Mouse (Mus musculus): Measurements from ENCODE around the gene Mfsd12.
A peak's percentile ranks its signal among the peaks of the same experiment; 100 is the strongest.

Gene Mfsd12

DNA sequence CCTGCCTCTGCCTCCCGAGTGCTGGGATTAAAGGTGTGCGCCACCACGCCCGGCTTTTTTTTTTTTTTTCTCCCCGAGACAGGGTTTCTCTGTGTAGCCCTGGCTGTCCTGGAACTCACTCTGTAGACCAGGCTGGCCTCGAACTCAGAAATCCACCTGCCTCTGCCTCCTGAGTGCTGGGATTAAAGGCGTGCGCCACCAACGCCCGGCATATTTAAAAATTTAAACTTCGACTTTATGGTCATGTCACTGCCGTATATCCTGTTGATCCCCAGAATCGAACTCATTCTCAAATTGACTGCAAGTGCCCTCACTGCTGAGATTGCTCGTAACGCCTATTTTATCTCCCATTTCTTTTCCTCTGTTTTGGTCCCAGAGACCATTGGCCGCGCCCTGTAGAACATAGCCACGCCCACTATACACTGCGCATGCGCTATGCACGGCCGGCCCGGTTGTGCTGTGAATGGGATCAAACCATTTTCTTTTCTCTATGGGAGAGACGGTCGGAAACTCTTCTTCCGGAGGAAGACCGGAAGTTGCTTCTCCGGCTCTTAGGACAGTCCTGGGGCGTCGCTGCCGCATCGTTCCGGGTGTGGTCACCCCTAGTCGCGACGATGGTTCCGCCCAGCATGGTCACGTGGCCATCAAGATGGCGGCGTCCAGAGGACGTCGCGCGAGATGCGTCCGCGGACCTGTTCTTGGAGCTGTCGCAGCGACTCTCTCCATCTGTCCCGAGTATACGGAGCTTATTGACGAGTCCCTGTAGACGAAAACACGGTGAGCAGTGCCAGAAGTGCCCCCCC, 26.7 kb downstream of the Mfsd12 start, which contains the start of the genes Dohh and Gm48551:
Gene Dohh (plus strand): TSS at position 627 of the 803 bp plus-strand sequence.
Gene Gm48551 (plus strand): TSS at position 665 of the 803 bp plus-strand sequence.
- DNase-seq (ENCODE audit: low spot score), result peak; percentile 98

- DNase-seq (ENCODE audit: low spot score), result no peak
These were observed 27.3 kb downstream of the Mfsd12 start for GRCm38 (mm10) chr10:81384605-81384982.

DNA sequence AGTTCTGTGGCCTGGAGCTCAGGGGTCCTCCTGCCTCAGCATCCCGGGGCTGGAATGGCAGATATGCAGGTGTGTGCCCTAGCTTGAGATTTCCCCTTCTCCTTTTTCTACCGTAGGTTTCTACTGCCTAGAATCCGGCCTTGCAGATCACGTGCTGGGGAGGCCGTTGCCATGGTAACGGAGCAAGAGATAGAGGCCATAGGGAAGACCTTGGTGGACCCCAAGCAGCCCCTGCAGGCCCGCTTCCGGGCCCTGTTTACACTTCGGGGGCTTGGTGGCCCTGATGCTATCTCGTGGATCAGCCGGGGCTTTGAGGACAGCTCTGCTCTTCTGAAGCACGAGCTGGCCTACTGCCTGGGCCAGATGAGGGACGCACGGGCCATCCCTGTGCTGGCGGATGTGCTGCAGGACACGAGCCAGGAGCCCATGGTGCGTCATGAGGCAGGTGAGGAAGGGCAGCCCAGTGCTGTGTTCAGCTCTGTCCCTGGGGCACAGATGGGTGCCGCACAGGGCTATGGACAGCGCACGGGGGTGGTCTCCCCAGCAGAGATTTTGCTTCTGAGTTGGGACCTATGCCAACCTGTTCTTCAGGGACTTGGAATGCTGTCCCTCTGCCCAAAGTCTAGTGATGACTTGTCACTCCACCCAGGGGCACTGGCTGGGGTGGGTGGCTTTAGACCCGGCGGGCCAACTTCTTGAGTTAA, 28.5 kb downstream of the Mfsd12 start:
- DNase-seq (ENCODE audit: low spot score), result no peak

DNA sequence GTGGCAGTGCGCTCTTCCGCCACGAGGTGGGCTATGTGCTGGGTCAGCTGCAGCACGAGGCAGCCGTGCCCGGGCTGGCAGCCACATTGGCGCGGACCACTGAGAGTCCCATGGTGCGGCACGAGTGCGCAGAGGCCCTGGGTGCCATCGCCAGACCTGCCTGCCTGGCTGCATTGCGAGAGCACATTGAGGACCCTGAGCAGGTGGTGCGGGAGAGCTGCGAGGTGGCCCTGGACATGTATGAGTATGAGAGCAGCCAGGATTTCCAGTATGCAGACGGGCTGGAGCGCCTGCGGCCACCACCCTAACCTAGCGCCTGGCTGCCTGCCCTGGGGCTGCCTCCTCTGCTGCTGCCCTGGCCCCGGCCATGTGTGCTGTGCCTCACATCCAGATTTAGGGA, 30.4 kb downstream of the Mfsd12 start:
- no peak for DNase-seq (ENCODE audit: low spot score)

DNA sequence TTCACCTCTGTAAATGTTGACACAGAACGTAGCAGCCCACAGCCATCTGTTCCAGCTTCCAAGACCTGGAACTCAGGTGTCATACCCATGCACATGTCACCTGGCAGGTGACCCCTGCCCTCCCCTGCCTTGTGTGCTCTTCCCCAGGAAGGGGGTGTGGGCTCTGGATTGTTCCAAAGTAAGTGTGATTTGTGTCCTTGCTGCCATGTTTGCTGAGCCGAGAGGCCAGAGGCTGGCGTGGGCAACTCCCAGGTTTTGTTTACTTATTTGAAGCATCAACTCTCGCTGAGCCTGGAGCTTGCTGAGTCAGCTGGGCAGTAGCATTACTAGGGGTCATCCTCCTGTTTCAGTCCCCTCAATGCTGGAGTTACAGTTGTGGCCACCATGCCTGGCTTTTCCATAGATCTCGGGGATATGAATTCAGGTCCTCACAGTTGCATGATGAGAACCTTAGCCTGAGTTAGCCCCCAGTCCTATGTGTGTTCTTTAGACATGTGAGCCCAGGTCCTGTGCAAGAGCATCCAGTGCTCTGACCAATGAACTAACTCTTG, 31.3 kb downstream of the Mfsd12 start, which contains the start of gene Gm48552:
Gene Gm48552 (plus strand): TSS at position 501 of the 551 bp plus-strand sequence.
- DNase-seq (ENCODE audit: low spot score), result no peak

- DNase-seq (ENCODE audit: low spot score), result no peak
These were observed 32.1 kb downstream of the Mfsd12 start for GRCm38 (mm10) chr10:81389373-81389772.

- DNase-seq (ENCODE audit: low spot score), result no peak
These were observed 32.7 kb downstream of the Mfsd12 start for GRCm38 (mm10) chr10:81389801-81390677.

GRCm38 (mm10) chr10:81390678-81390965, 33.3 kb downstream of the Mfsd12 start:
- DNase-seq (ENCODE audit: low spot score), result no peak

DNA sequence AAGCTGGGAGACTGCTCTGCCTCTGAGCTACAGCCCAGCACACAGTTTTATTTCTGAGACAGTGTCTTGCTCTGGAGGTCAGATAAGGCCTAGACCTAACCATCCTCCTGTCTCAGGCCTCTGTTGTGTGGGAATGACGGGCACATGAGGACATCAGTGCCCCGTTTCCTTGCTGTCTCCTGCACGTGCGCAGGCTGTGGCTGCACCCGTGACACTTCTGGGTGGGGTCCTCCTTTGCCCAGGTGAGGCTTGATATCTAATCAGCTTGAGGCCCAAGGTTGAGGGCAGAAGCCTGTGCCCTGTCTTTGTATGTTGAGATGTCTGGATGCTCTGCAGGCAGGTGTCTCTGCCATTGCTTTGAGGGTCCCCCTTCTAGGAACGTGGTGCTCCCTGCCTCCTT, 35.0 kb downstream of the Mfsd12 start:
- DNase-seq (ENCODE audit: low spot score), result no peak

- no peak for DNase-seq (ENCODE audit: low spot score)
These were observed 35.5 kb downstream of the Mfsd12 start, which contains the start of gene Smim24 for GRCm38 (mm10) chr10:81392781-81393185. Gene Smim24 (plus strand): TSS chr10:81393051.

DNA sequence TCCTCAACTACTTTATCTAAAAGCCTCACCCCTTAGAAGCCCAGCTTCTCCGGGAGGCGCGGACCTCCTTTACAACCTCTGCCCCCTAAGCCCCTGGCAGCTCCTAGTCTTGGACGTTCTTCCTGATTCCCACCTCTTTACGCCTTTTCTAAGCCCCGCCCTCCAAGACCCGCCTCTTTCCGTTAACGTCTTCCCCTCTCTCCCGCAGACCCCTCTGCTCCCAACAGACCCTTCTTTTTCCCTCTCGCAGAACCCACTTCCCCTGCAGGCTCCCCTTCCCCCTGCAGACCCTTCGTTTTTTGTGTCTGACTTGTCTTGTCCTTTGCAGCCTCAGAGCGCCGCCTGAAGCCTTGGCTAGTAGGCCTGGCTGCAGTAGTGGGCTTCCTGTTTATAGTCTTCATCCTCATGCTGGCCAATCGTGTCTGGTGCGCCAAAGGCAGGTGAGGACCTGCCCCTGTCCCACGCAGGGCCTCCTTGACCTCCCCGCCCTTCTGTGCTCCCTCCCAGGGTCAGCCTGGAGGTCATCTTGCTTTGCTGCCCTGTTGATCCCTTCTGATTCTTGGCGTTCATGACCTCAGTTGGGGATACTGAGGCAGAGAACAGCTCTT, 36.3 kb downstream of the Mfsd12 start:
- DNase-seq (ENCODE audit: low spot score), result no peak

GRCm38 (mm10) chr10:81395127-81395526, 37.8 kb downstream of the Mfsd12 start:
- DNase-seq (ENCODE audit: low spot score), result no peak

DNA sequence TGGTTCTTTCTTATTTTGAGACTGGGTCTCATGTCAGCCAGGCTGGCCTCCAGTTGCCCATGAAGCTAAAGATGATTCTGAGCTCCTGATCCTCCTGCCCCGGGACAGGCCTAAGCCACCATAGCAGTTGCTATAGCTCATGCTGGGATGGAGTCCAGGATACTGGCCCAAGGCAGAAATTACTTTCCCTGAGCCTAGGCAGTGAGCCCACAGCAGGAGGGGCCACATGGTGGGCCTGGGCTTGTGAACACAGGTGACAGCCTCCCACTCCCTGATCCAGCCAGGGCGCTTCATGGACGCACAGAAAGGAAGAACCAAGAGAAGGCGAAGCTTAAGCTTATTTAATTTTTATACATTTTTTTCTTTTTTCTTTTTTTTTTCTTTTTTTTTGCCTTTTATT, 38.6 kb downstream of the Mfsd12 start:
- no peak for DNase-seq (ENCODE audit: low spot score)

GRCm38 (mm10) chr10:81396749-81397148, 39.5 kb downstream of the Mfsd12 start:
- DNase-seq (ENCODE audit: low spot score), result no peak

- DNase-seq (ENCODE audit: low spot score), result no peak
These were observed 42.0 kb downstream of the Mfsd12 start for GRCm38 (mm10) chr10:81399296-81399695.

- no peak for DNase-seq (ENCODE audit: low spot score)
These were observed 42.6 kb downstream of the Mfsd12 start for GRCm38 (mm10) chr10:81399798-81400308.

- DNase-seq (ENCODE audit: low spot score), result no peak
These were observed 43.3 kb downstream of the Mfsd12 start for GRCm38 (mm10) chr10:81400371-81401204.

- no peak for DNase-seq (ENCODE audit: low spot score)
These were observed 43.9 kb downstream of the Mfsd12 start for GRCm38 (mm10) chr10:81401205-81401520.

DNA sequence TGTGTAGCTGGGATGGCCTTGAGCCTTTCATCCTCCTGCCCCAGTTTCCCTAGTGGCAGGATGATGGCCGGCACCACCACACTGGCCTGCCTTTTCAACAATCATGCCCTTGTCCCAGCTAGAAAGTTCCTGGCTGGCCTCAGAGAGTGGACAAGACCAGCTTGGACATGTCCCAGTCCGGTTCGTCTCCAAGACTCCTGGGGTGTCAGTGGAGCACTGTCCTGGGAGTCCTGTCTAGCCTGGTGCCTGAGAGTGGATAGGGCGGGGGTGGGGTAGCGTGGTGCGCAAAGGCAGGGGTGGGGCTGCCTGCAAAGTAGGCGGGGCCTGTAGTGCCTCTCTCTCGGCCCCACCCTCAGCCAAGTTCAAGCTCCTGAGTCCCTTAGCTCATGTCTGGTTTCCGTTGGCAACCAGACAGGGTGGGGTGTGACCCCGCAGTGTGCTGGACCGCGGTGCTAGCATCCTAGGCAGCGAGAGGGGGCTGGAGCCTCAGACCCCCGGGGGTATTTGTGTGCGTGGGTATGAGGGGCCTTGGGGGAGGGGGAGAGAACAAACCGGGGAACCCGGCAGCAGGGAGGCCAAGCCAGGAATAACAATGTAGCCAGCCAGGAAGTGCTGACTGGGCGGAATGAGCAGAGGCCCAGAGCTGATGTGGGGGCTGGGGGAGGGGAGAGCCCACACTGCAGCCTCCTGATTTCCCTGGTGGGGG, 44.4 kb downstream of the Mfsd12 start:
- DNase-seq (ENCODE audit: low spot score), result no peak

DNA sequence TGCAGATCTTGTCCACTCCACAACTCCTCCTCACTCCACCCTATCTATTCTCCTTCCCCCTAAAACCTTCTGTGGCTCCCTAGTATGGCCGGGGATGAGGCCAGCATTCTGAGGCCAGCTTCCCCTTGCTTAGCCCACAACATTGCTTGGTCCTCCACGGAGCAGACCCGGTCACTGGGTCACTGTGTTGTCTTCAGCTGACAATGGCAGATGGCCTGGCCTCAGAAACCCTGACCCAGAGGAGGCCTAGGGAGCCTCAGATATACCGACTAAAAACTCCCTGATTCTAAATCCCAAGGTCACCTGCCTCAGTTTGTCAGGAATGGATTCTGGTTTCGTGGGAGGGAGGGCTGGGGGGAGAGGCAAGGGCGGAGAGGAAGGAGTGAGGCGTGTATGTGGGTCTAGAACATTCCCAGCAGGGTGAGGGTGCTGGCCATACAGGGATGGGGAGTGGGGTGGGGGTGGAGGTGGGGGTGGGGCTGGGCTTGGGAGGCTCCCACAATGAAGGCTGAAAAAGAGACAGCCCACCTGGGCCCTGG, 45.0 kb downstream of the Mfsd12 start:
- no peak for DNase-seq (ENCODE audit: low spot score)
